Mouse (Mus musculus) limb, embryonic 15.5 days (tissue): ENCODE results near the gene Gm21972. TPM values are rescaled to one million over a fixed set of nuclear protein-coding genes. Genes with fewer than 3 reads are reported as not detected.

ENCODE experiments used
- ATAC-seq: fragments of 200-750 bp; cut with Nextera tagmentation; 2 replicates; pipeline ENCODE4 v1.8.0; 2017; ENCODE audit warnings: low read depth, moderate TSS enrichment; ENCODE audit not compliant: insufficient number of reproducible peaks, low FRiP score, low TSS enrichment
- H3K27ac ChIP-seq: fragments of 300-500 bp; sonication (generic); 2 replicates; pipeline ENCODE4 v1.5.1; 2015; ENCODE audit warnings: moderate library complexity, mild to moderate bottlenecking, inconsistent platforms
- H3K27me3 ChIP-seq: fragments of 300-500 bp; sonication (generic); 2 replicates; pipeline ENCODE4 v1.6.1; 2015; ENCODE audit warnings: inconsistent platforms
- H3K36me3 ChIP-seq: fragments of 300-500 bp; sonication (generic); 2 replicates; pipeline ENCODE4 v1.6.1; 2015; ENCODE audit warnings: inconsistent platforms
- H3K4me1 ChIP-seq: fragments of 300-500 bp; sonication (generic); 2 replicates; pipeline ENCODE4 v1.6.1; 2015; ENCODE audit warnings: inconsistent platforms
- H3K4me2 ChIP-seq: fragments of 300-500 bp; sonication (generic); 2 replicates; pipeline ENCODE4 v1.6.1; 2015; ENCODE audit warnings: mild to moderate bottlenecking, inconsistent platforms
- H3K4me3 ChIP-seq: fragments of 300-500 bp; sonication (generic); 2 replicates; pipeline ENCODE4 v1.5.1; 2015; ENCODE audit warnings: mild to moderate bottlenecking, inconsistent platforms
- H3K9ac ChIP-seq: fragments of 300-500 bp; sonication (generic); 2 replicates; pipeline ENCODE4 v1.6.1; 2015; ENCODE audit warnings: inconsistent platforms
- H3K9me3 ChIP-seq: fragments of 300-500 bp; sonication (generic); 2 replicates; pipeline ENCODE4 v1.6.1; 2016; ENCODE audit warnings: inconsistent platforms
- WGBS: fragments of 180-500 bp; shearing (Covaris S2); methylation state at CpG from one replicate; pipeline ENCODE4 v1.1.7; 2015; 5-methylcytosine and 5-hydroxymethylcytosine counted together
- polyA plus RNA-seq: library from polyadenylated mRNA; unstranded; fragments of >200 nt; fragmentation: Nextera tagmentation; extraction: Ambion mirVana; gene quantifications from 2 replicates; pipeline ENCODE4 v1.2.1, GENCODE M21; 2015

Gene Gm21972
- polyA plus RNA-seq, 1 experiment from 2014 or later: 0.47 TPM

DNA sequence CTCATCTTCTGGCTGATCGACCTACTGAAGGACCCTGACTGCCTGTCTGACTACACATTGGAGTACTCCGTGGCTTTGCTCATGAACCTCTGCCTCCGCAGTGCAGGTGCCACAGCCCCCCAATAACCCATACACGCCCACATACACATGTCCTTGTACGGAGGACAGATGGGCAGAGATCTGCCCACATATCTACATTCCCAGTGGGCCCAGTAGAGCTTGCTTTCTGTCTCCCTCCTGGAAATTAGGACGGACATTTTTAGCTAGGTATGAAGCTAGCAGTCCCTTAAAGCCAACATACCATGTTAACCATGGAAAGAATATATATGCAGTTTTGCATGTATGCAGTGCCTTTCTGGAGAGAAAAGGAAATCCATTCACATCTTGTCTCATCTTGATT lies 64.8 kb downstream of the Gm21972 start:
- Histone ChIP-seq H3K4me3 (no peak overlapping the region), H3K27ac (no peak overlapping the region), H3K4me1 (no peaks in the 10 kb centered on the region), H3K27me3 (no peaks in the 10 kb centered on the region), H3K9ac (no peak overlapping the region), H3K4me2 (no peak overlapping the region), H3K36me3 (peaks cover 73% of the 10 kb centered on the region), H3K9me3 (no peaks in the 10 kb centered on the region)
- ATAC-seq: no peak
- WGBS: 93% methylated on average over 6 of the region's 6 CpGs

DNA sequence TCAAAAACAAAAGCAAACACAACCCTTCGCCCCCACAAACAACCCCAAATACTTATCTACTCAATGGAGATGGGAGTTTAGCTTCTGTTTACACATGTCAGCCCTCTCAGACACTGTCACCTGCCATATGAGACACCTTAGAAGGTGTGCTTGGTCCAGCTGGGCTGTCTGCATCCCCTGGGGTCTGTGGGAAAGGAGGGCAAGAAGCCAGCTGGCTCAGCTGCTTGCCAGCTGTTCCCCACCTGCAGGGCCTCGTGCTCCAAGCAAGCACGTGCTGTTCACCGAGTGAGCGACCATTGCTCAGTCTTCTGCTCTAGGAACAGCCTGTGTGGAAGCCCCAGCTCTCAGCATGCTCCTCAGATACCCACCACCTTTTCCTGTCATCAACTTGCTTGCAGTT lies 65.6 kb downstream of the Gm21972 start:
- no peak overlapping the region for H3K9ac ChIP-seq
- peaks cover 76% of the 10 kb centered on the region for H3K36me3 ChIP-seq
- H3K4me3 ChIP-seq: no peak overlapping the region
- no peak overlapping the region for H3K4me2 ChIP-seq
- no peaks in the 10 kb centered on the region for H3K4me1 ChIP-seq
- H3K27ac ChIP-seq: no peak overlapping the region
- no peaks in the 10 kb centered on the region for H3K9me3 ChIP-seq
- WGBS: 62% methylated on average over 5 of the region's 5 CpGs
- no peaks in the 10 kb centered on the region for H3K27me3 ChIP-seq
- ATAC-seq: no peak

DNA sequence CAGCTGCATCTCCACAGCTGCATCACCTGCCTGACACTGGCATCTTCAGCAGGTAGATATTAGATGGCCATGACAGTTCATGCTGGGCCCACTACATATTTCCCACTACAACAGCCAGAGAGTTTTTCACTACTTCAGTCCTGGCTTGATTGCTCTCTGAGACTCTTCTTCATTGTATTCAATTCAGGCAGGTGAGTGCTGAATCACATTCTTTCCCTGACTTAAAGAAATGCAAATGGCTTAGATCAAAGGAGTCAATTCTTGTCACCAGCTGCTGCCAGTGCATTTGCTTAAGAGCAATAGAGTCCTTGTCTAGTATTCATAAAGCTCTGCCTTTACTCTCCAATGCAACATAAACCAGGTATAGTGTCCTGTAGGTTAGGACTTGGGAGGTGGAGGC lies 67.9 kb downstream of the Gm21972 start:
- Histone ChIP-seq H3K27ac (no peak overlapping the region), H3K4me1 (no peaks in the 10 kb centered on the region), H3K27me3 (no peaks in the 10 kb centered on the region), H3K9me3 (no peaks in the 10 kb centered on the region), H3K36me3 (peaks cover 77% of the 10 kb centered on the region), H3K4me2 (no peak overlapping the region), H3K9ac (no peak overlapping the region), H3K4me3 (no peak overlapping the region)
- ATAC-seq: no peak

DNA sequence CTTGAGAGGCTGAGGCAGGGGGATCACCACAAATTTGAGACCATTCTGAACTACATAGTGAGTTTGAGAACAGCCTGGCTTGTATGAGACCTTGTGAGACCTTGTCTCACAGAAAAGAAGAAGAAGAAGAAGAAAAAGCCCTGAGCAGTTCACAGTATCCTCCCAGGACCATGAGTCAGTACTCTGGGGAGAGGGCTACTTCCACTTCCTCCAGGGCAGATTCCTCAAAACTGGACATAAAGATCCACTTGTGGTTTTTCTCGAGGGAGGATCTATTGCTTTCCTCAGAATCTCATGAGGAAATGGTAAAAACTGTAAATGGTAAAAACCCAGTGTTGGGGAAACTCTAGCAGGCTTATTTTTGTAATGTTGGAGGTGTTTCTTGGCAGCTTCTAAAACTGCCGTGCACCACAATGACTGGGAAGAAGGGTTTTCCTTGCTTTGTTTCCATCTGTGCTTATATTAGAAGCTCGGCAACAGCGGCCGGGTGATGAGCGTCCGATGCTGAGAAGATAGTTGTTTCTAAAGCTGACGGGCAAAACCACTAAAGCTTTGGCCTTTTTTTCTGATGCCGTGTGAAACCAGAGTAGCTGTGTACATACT lies 69.3 kb downstream of the Gm21972 start:
- Histone ChIP-seq H3K27me3 (no peaks in the 10 kb centered on the region), H3K4me2 (no peak overlapping the region), H3K9me3 (no peaks in the 10 kb centered on the region), H3K4me3 (no peak overlapping the region), H3K36me3 (peaks cover 73% of the 10 kb centered on the region), H3K9ac (no peak overlapping the region), H3K4me1 (no peaks in the 10 kb centered on the region), H3K27ac (no peak overlapping the region)
- WGBS: 87% methylated on average over 9 of the region's 9 CpGs
- ATAC-seq: no peak

DNA sequence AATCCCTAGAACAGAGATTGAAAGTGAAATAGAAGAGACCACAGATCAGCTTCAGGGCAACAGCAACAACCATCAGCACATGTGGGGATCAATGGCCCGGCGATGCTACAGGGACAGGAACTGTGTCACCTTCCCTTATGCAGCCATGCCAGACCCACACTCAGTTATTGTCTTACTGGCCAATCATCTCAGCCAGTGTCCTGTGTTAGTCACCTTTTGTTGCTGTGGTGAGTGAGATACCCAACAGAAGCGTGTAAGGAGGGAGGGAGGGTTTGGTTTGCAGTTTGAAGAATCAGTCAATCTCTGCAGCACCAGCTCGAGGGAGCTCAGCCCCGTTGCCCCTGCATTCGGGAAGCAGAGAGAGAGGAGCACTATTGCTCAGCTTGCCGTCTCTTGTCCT lies 77.2 kb downstream of the Gm21972 start:
- WGBS: 87% methylated on average over 7 of the region's 7 CpGs
- Histone ChIP-seq H3K9ac (no peak overlapping the region), H3K36me3 (peaks cover 50% of the 10 kb centered on the region), H3K27me3 (no peaks in the 10 kb centered on the region), H3K4me1 (no peaks in the 10 kb centered on the region), H3K4me3 (no peak overlapping the region), H3K27ac (no peak overlapping the region), H3K4me2 (no peak overlapping the region), H3K9me3 (no peaks in the 10 kb centered on the region)
- no peak for ATAC-seq

DNA sequence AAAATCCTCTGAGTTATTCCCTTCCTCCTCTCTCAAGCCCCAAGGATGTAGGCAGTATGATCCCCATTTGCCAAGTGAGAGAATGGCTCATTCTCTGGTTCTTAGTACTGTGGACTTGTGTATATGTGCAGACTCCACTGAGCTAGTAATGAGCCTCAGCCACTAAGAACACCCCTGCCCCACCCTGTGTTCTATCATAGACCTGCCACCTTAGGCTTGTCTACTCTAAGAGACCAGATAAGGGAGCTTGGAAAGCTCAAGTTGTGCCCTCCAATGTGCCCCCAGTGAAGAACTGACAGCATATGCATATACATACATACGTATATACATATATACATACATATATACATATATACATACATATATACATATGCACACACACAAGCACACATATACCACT lies 78.1 kb downstream of the Gm21972 start:
- H3K9ac ChIP-seq: no peak overlapping the region
- no peak for ATAC-seq
- H3K4me3 ChIP-seq: no peak overlapping the region
- WGBS: 94% methylated on average over 1 of the region's 1 CpGs
- peaks cover 54% of the 10 kb centered on the region for H3K36me3 ChIP-seq
- no peaks in the 10 kb centered on the region for H3K9me3 ChIP-seq
- no peak overlapping the region for H3K27ac ChIP-seq
- no peaks in the 10 kb centered on the region for H3K27me3 ChIP-seq
- H3K4me2 ChIP-seq: no peak overlapping the region
- no peaks in the 10 kb centered on the region for H3K4me1 ChIP-seq

Other genes with a start within 250 kb of the Gm21972 start
- 306 and 309 TPM in 2 replicates for gene Itm2c, start 239.4 kb upstream of the Gm21972 start, polyA plus RNA-seq
- 0.35 and 0.55 TPM in 2 replicates for gene 4933407L21Rik, start 205.2 kb upstream of the Gm21972 start, polyA plus RNA-seq
- 0.06 and 0.15 TPM in 2 replicates for gene Gpr55, start 172.6 kb upstream of the Gm21972 start, polyA plus RNA-seq
- gene Spata3, start 116.8 kb upstream of the Gm21972 start, polyA plus RNA-seq: not detected in 2 replicates
- 0.29 and 0.47 TPM in 2 replicates for gene 2810459M11Rik, start 87.8 kb upstream of the Gm21972 start, polyA plus RNA-seq
- 148 and 155 TPM in 2 replicates for gene Psmd1, start 69.2 kb upstream of the Gm21972 start, polyA plus RNA-seq
- 0.92 and 1.5 TPM in 2 replicates for gene Htr2b, start 21.7 kb upstream of the Gm21972 start, polyA plus RNA-seq
- 16.6 and 19.2 TPM in 2 replicates for gene Armc9, start 21.1 kb downstream of the Gm21972 start, polyA plus RNA-seq
- gene B3gnt7, start 169.2 kb downstream of the Gm21972 start, polyA plus RNA-seq: 5.0 and 6.2 TPM in 2 replicates
- gene Ncl, start 225.8 kb downstream of the Gm21972 start, polyA plus RNA-seq: 356 and 369 TPM in 2 replicates